Mouse (Mus musculus): ENCODE measurements around the gene Snx1.

Snx1 gene

DNA sequence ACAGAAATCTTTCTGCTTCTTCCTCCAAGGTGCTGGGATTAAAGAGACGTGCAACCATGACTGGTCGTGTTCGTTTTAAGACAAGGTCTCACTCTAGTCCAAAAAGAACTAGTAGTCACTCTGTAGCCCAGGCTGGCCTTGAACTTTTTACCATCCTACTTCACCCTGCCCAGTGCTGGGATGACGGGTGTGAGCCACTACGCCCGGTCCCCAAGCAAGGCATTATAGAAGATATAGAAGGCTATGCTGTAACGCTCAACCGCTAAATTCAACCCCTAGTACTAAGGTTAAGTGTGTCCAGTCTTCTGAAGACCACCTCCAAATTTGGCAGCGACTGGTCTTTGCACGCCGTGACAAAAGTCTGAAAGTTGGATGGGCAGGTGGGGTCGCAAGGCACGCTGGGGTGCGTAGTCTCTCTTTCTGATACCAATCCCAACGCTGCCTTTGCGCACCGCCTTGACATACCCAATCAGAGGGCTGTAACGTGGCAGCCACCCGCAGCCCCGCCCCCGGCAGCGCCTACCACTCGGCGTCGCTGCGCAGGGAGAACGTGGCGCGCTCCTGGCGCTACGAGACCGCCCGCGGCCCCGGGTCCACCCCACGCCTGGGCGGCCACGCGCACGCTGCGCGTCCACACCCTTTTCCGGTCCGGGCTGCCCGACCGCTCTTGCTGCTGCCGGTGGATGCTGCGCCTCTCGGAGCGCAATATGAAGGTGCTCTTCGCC is 66.6 kb downstream of the Snx1 start, which contains the start of gene Ppib:
TSS of gene Ppib (plus strand) at position 640 of the 725 bp plus-strand sequence.
- peak; percentile 99 for DNase-seq (ENCODE audit: inconsistent age in 2 of 2, low spot score in 1 of 2)

DNA sequence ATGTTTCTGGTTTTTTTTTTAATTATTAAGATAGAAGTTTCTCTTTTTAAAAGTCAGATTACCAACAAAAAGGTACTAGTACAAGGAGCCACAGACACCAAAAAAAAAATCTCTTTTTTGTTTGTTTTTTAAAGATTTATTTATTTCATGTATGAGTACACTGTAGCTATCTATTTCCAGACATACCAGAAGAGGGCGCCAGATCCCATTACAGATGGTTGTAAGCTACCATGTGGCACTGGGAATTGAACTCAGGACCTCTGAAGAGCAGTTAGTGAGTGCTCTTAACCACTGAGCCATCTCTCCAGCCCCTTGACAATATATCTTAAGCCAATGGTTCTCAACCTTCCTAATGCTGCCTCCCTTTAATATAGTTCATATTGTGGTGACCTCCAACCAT is 72.8 kb downstream of the Snx1 start:
- no peak for DNase-seq (ENCODE audit: inconsistent age in 2 of 2, low spot score in 1 of 2)

DNA sequence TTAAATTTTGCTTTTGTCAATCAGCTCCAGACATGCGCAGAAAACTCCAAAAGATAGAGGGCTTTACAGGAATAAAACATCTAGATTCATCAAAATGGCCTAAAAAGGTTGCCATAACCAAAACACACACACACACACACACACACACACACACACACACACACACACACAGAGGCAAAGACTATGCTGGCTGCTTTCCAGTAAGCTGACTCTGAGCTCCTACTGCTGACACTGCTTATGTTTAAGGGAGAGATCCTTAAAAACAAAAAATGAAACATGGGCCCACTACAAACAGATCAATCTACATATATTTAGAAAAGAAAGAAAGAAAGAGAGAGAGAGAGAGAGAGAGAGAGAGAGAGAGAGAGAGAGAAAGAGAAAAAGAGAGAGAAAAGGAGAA is 73.7 kb downstream of the Snx1 start:
- DNase-seq (ENCODE audit: inconsistent age in 2 of 2, low spot score in 1 of 2), result no peak

DNA sequence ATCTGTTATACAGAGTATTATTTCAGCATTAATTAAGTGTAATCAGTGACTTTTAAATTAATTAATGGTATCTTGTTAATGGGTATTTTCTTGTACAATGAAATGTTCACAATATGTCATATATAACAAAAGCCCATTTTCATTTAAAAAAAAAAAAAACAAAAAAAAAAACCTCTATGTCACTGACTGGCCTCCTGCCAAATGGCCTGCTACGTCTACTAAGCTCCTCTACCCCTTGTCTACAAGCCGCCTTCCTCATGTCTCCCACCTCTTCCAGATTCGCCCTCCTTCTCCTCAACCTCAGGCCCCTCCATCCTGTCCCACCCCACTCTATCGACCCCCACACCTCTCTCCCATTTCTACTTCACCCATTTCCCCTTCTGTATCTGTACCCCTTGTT is 74.9 kb downstream of the Snx1 start:
- no peak for DNase-seq (ENCODE audit: inconsistent age in 2 of 2, low spot score in 1 of 2)

DNA sequence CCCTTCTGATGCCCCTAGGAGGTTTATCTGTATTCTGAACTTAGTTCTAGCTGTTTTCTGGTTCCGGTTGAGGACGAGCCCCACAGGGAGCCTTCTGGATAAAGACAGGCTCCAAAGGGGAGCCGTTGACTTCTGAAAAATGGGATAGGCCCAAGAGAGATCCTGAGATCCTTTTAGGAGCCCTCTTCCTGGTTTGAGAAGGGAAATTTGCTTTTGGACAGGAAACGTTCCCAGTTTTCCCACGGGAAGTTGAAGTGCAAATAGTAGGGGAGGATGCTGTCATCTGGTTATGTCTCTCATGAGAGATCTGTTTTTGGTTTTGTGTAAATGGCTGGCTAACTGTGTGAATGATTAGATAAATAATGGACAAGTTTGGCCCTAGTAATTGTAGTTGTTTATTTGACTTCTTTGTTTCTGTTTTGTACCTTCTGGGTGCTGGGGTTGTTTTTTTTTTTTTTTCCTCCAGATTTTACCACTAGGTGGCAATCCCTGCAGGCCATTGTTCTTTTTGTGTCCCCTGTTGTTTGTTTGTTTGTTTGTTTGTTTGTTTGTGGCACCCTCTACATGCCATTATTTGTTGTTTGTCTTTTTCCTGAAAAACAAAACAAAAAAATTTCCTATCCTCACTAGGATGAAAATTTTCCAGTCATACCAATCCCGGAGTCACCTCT is 76.3 kb downstream of the Snx1 start:
- DNase-seq (ENCODE audit: inconsistent age in 2 of 2, low spot score in 1 of 2), result no peak

DNA sequence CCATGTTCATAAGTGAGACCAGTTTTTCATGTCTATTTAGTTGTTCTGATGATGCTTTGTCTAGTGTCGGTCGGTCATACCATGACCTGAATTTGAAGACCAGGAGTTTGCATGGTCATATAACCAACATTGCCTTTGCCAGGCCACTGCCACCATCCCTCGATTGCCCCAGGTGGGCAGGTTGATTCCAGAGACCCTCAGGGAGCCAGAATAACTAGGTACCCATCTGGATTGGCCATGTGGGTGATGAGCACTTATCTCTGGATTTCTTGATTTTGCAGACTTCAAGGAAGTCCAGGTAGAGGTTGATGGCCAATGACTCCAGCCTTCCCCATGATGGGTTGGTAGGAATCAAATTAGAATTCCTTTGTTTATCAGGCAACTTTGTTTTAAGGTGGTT is 83.1 kb downstream of the Snx1 start:
- DNase-seq (ENCODE audit: inconsistent age in 2 of 2, low spot score in 1 of 2), result no peak

DNA sequence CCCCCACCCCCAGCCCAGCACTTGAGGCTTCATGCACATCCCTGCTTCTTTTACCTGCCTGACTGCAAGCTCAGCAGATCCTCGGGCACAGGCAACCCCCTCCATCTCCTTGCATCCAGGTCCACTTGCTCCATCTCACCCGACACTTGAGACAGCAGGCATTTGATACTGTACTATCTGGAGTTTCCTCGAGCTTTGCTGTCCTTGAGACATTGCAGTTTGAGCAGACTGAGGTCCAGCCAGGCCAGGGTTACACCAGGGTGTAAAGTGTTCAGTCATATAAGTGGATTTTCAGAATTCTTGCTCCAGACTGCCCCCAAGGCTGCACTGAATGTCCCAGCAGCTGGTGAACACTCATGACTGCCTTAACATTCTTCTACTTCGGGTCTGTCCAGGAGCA is 84.1 kb downstream of the Snx1 start:
- DNase-seq (ENCODE audit: inconsistent age in 2 of 2, low spot score in 1 of 2), result no peak

DNA sequence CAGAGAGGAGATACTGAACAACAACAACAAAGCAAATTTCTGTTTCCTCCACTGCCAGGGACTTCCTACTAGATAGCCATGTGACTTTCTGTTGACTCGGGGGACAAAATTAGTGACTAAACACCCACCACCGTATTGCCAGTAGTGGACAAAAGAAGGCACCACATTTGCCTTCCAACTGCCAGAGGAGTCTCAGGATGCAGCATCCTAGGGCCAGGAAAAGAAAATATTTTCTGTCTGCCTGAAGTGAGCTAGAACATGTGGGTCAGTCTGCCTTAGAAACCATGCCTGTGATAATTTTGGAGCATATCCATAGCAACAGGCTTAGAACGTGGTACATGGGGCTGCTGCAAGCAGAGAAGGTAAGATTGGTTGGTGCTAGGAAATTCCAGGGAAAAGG is 85.6 kb downstream of the Snx1 start:
- DNase-seq (ENCODE audit: inconsistent age in 2 of 2, low spot score in 1 of 2), result no peak

DNA sequence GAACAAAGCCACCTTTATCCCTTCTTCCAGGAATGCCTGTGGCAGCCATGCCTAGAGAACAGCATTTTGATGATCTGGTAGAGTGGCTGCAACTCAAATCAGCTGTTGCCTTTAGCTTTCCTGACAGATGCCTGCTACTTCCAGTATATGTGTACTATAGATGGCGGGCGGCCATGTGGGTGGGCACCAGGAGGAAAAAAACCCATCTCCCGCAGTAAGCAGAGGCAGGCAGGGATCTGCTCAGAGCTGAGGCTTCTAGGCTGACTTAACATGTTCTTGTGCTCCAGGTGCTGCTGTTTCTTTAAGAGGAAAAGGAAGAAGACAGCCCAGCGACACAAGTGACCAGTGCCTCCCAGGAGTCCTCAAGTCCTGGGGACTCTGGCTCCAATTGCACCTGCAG is 87.1 kb downstream of the Snx1 start:
- no peak for DNase-seq (ENCODE audit: inconsistent age in 2 of 2, low spot score in 1 of 2)

DNA sequence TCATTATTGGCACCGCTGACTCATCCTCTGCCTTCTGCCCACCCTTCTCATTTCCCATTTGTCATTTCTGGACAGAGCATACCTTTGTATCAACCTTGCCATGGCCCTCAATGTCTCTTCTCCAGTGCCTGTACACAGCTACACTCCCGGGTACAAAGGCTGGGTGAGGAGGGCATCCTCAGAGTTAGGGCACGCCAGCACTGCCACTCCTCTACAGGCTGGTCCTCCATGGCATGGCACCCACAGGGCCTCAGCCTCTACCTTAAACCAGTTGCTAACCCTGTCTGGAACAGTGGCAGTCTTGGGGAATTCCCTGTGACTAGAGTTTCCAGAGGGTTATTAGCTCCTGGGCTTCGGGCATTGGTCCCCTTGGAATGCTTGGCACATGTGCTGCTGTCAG is 87.8 kb downstream of the Snx1 start:
- no peak for DNase-seq (ENCODE audit: inconsistent age in 2 of 2, low spot score in 1 of 2)

Data from adrenal gland, adult (tissue).